ENCODE assay signal across 11 mouse cellular contexts in genomic region chr2:37908721-37909506, GRCm38 (mm10).
A peak's percentile ranks its signal among the peaks of the same experiment; 100 is the strongest.
DNase-seq lines count a peak whose midpoint lies in the region; ATAC-seq and TF ChIP-seq lines count a peak whose summit lies in the region.
"Had no signal": no experiment of that assay in that cellular context is flagged by ENCODE, and none has a peak within 500 bp of the region (broad histone marks: within the 10 kb centered on the region; RNA-seq: fewer than 3 reads in every experiment).

No protein-coding gene starts in this region.

- no peak overlapping the region for H3K27ac ChIP-seq in hindbrain, embryonic 10.5 days
- no peak overlapping the region for H3K27ac ChIP-seq in hindbrain, embryonic 11.5 days (ENCODE audit: low read depth, low read length)
- H3K27ac ChIP-seq in forebrain, postnatal 0 days (ENCODE audit: low read depth, low read length) = peak overlapping the region; percentile 74
- no peak overlapping the region for H3K27ac ChIP-seq in limb, embryonic 11.5 days (replicated peaks; ENCODE audit: low read depth, low read length)
- no peak overlapping the region for H3K27ac ChIP-seq in stomach, postnatal 0 days (replicated peaks)

- no peak for ATAC-seq in hindbrain, embryonic 11.5 days (ENCODE audit: low FRiP score)
- ATAC-seq in forebrain, postnatal 0 days = peak; percentile 98
- 0 out of 2 replicates have a peak, but pooled peaks have one; percentile 26 for ATAC-seq in limb, embryonic 11.5 days (ENCODE audit: insufficient number of reproducible peaks, low FRiP score, low TSS enrichment, low read depth)
- no peak for ATAC-seq in stomach, postnatal 0 days (ENCODE audit: low FRiP score, low TSS enrichment)

- DNase-seq in hindbrain, embryonic 10.5 days (ENCODE audit: low spot score) = peak; percentile 11
- DNase-seq in hindbrain, embryonic 11.5 days (ENCODE audit: low spot score) = no peak
- peak; percentile 79 for DNase-seq in forebrain, postnatal 0 days
- peak; percentile 61 for DNase-seq in limb, embryonic 11.5 days (ENCODE audit: low spot score)
- peak; percentile 58 to 84 for DNase-seq in right cerebral cortex, postnatal 10 days (ENCODE audit: low spot score in 2 of 2)
- DNase-seq in testis, postnatal 14 days (ENCODE audit: low spot score) = no peak
- DNase-seq in stomach, postnatal 0 days (ENCODE audit: low spot score) = no peak
- DNase-seq in retina, postnatal 1 day = no peak
- DNase-seq: cerebellum, adult 18-20 months; heart, postnatal 4 days; lung, postnatal 14 days had no signal

- TF ChIP-seq CTCF in forebrain, postnatal 0 days (IDR thresholded peaks at IDR 0.05; ENCODE audit: low read depth) = no peak; the same call in 1 of the 2 replicates
- no peak for TF ChIP-seq CTCF in stomach, postnatal 0 days (IDR thresholded peaks at IDR 0.05; ENCODE audit: low read depth)

- no peak overlapping the region for H3K4me2 ChIP-seq in hindbrain, embryonic 11.5 days (replicated peaks; ENCODE audit: low read depth, low read length)
- H3K4me2 ChIP-seq in forebrain, postnatal 0 days (ENCODE audit: low read depth) = no peak overlapping the region
- no peak overlapping the region for H3K4me2 ChIP-seq in limb, embryonic 11.5 days (ENCODE audit: low read depth, severe bottlenecking)
- H3K4me2 ChIP-seq in stomach, postnatal 0 days (replicated peaks; ENCODE audit: low read depth) = no peak overlapping the region

- no peaks in the 10 kb centered on the region for H3K9me3 ChIP-seq in hindbrain, embryonic 10.5 days
- no peaks in the 10 kb centered on the region for H3K9me3 ChIP-seq in hindbrain, embryonic 11.5 days (ENCODE audit: control insufficient read depth, low read length)
- no peaks in the 10 kb centered on the region for H3K9me3 ChIP-seq in forebrain, postnatal 0 days (ENCODE audit: low read length)
- H3K9me3 ChIP-seq in limb, embryonic 11.5 days (ENCODE audit: control insufficient read depth, low read length) = no peaks in the 10 kb centered on the region
- H3K9me3 ChIP-seq in stomach, postnatal 0 days (ENCODE audit: control insufficient read depth, low read length) = no peaks in the 10 kb centered on the region

- H3K36me3 ChIP-seq in hindbrain, embryonic 10.5 days = no peaks in the 10 kb centered on the region
- H3K36me3 ChIP-seq in hindbrain, embryonic 11.5 days (ENCODE audit: control insufficient read depth, insufficient read depth, low read length) = no peaks in the 10 kb centered on the region
- no peaks in the 10 kb centered on the region for H3K36me3 ChIP-seq in forebrain, postnatal 0 days (ENCODE audit: insufficient read depth)
- H3K36me3 ChIP-seq in limb, embryonic 11.5 days (ENCODE audit: control insufficient read depth, insufficient read depth, low read length) = no peaks in the 10 kb centered on the region
- H3K36me3 ChIP-seq in stomach, postnatal 0 days (ENCODE audit: control insufficient read depth, insufficient read depth, low read length) = no peaks in the 10 kb centered on the region

- 53% methylated on average over 5 of the region's 5 CpGs for WGBS in hindbrain, embryonic 10.5 days
- WGBS in hindbrain, embryonic 11.5 days = 44% methylated on average over 5 of the region's 5 CpGs
- WGBS in forebrain, postnatal 0 days = 13% methylated on average over 5 of the region's 5 CpGs
- WGBS in limb, embryonic 11.5 days = 46% methylated on average over 5 of the region's 5 CpGs
- WGBS in stomach, postnatal 0 days = 81% methylated on average over 5 of the region's 5 CpGs

- peaks cover 12% of the 10 kb centered on the region for H3K4me1 ChIP-seq in hindbrain, embryonic 10.5 days (replicated peaks)
- H3K4me1 ChIP-seq in hindbrain, embryonic 11.5 days (replicated peaks; ENCODE audit: control insufficient read depth, insufficient read depth, low read length) = no peaks in the 10 kb centered on the region
- peaks cover 9% of the 10 kb centered on the region; the same call in 1 of the 2 replicates for H3K4me1 ChIP-seq in forebrain, postnatal 0 days (ENCODE audit: insufficient read depth)
- peaks cover 8% of the 10 kb centered on the region; the same call in 1 of the 2 replicates for H3K4me1 ChIP-seq in limb, embryonic 11.5 days (ENCODE audit: control insufficient read depth, insufficient read depth, low read length)
- H3K4me1 ChIP-seq in stomach, postnatal 0 days (replicated peaks; ENCODE audit: control insufficient read depth, insufficient read depth) = no peaks in the 10 kb centered on the region

- no peak for TF ChIP-seq EP300 in stomach, postnatal 0 days (optimal IDR thresholded peaks at IDR 0.05)

- no peaks in the 10 kb centered on the region; the same call in 1 of the 2 replicates for H3K27me3 ChIP-seq in hindbrain, embryonic 10.5 days (ENCODE audit: insufficient read depth, poor library complexity, severe bottlenecking)
- H3K27me3 ChIP-seq in hindbrain, embryonic 11.5 days (ENCODE audit: control insufficient read depth, insufficient read depth, low read length) = no peaks in the 10 kb centered on the region
- H3K27me3 ChIP-seq in forebrain, postnatal 0 days (ENCODE audit: insufficient read depth, low read length) = no peaks in the 10 kb centered on the region
- H3K27me3 ChIP-seq in limb, embryonic 11.5 days (ENCODE audit: control insufficient read depth, insufficient read depth, low read length) = no peaks in the 10 kb centered on the region
- no peaks in the 10 kb centered on the region for H3K27me3 ChIP-seq in stomach, postnatal 0 days (ENCODE audit: control insufficient read depth, insufficient read depth, low read length)

- no peak overlapping the region for H3K9ac ChIP-seq in hindbrain, embryonic 11.5 days (ENCODE audit: low read depth, low read length)
- peak overlapping the region; percentile 31; the same call in 1 of the 2 replicates for H3K9ac ChIP-seq in forebrain, postnatal 0 days
- no peak overlapping the region for H3K9ac ChIP-seq in limb, embryonic 11.5 days (ENCODE audit: low read length)
- H3K9ac ChIP-seq in stomach, postnatal 0 days (ENCODE audit: low read length) = no peak overlapping the region

- no peak overlapping the region for H3K4me3 ChIP-seq in hindbrain, embryonic 10.5 days
- no peak overlapping the region for H3K4me3 ChIP-seq in hindbrain, embryonic 11.5 days (ENCODE audit: low read depth, low read length)
- H3K4me3 ChIP-seq in forebrain, postnatal 0 days (ENCODE audit: low read depth, low read length) = no peak overlapping the region
- no peak overlapping the region for H3K4me3 ChIP-seq in limb, embryonic 11.5 days (ENCODE audit: low read depth, low read length)
- no peak overlapping the region for H3K4me3 ChIP-seq in stomach, postnatal 0 days (ENCODE audit: low read depth, low read length)

Comparison
In these comparisons a context has a peak if more than half of its experiments do, and no peak if none do; other contexts are left out.
1. DNase-seq: peak in hindbrain, embryonic 10.5 days (single experiment), forebrain, postnatal 0 days (single experiment), limb, embryonic 11.5 days (single experiment) and right cerebral cortex, postnatal 10 days (2 of 2); none in hindbrain, embryonic 11.5 days (single experiment), testis, postnatal 14 days (single experiment), stomach, postnatal 0 days (single experiment) and retina, postnatal 1 day (single experiment).
2. ATAC-seq: peak in forebrain, postnatal 0 days (single experiment) and limb, embryonic 11.5 days (single experiment); none in hindbrain, embryonic 11.5 days (single experiment) and stomach, postnatal 0 days (single experiment).